Mouse (Mus musculus): ENCODE data around the gene Tmem9b.

Tmem9b gene

DNA sequence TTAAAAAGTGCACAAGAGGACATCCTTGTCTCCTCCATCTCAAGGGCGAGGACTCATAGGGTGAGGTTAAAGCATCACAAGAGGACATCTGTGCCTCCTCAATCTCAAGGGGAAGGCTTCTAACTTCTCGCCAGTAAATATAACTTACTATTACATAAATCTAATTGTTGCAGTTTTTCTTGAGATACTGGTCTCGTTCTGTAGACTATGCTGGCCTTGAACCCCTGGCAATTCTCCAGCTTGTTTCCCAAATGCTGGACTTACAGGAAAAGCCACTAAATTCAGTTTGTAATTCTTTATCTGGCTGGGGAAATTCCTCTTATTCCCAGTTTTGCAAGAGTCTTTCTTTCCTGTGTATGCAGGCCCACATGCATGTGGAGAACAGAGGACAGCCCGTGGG lies 17.9 kb downstream of the Tmem9b start:
- DNase-seq: peak; percentile 49 to 57

DNA sequence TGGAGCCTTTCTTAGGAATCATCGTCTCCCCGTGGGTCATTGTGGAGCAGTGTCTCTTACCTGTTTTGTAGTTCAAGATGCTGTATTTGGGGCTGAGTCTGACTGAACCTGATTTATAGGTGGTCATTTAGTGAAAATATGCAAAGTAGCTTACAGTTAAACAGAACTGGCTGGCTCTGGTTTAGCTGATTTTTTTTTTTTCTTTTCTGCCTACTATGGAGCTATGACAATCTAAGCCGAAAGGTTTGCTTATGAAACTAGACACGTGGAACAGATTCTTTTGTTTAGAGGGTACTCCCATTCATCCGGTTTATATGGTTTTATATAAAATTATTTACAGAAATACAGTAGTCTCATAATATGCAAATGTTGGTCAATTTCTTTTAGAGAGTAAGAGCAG lies 21.0 kb downstream of the Tmem9b start, which contains the start of gene Ascl3:
TSS of gene Ascl3 (minus strand) at position 101 of the 400 bp plus-strand sequence.
- DNase-seq: no peak

DNA sequence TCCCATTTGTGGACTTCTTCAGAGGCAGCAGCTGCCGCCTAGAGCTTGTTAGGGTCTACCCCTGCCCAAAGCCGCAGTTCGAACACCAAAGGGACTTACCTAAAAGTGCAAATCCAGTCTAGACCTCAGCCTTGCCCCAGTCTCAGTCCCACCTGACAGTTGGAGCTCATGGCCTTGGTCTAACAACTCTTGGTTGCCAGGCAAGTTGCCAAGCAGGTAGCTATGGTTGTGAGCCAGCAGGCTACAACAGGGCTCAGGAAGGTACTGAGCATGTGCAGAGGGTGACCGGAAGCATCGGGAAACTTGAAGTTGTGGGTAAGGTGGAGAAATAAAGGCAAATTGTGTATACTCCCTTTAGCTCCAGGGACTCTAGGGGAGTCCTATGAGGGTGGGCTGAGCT lies 29.0 kb downstream of the Tmem9b start, which contains the start of gene BC051019:
TSS of gene BC051019 (minus strand) at position 154 of the 400 bp plus-strand sequence.
- no peak for DNase-seq

DNA sequence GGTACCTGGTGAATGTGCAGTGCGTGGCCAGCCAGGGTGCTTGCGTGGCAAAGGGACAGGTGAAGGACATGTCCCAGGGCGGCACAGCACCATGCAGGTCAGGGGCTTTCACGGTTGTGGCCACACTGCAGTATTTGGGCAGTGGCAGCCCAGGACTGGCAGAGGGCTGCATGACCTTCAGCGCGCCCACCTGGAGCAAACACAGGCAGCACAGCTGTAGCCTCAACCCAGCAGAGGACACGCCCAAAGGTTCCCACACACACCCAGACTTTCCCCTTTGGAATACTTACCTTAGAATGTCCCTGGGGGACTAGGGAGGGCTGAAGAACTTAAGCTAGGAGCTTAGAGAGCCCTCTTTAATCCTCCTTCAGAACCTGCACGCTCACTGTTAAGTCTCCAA lies 29.6 kb downstream of the Tmem9b start:
- no peak for DNase-seq

DNA sequence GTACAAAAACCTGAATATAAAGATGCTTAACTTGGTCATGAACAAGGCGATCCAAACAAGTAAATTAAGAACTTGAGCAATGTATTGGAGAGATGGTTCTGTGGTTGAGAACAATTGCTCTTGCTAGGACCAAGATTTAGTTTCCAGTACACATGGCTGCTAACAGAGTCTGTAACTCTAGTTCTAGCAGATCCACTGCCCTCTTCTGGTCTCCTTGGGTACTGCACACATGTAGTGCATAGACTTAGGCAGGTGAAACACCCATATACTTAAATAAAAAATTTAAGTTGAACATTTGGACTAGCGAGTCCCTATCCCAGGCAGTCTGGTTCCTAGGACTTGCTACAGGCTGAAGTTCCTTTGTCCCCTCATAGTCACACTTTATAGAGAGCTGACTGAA lies 30.1 kb downstream of the Tmem9b start:
- peak in 1 of 2 experiments; percentile 30 for DNase-seq

DNA sequence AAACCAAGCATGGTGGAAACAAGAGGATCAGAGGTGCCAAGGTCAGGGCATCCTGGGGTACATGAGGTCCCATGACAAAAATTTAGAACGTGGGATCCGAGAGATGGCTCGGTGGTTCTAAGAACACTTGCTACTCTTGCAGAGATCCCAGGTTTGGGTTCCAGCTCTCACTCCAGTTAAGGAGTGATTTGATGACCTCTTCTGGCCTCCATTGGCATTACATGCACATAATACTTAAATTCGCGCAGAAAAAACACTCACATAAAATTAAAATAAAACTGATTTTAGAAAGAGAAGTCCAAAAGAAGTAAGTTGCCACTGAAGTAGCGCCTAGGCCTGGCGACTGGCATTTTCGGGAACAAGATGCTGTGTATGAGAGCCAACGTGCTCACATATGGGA lies 33.4 kb downstream of the Tmem9b start:
- peak in 1 of 2 experiments; percentile 70 for DNase-seq

DNA sequence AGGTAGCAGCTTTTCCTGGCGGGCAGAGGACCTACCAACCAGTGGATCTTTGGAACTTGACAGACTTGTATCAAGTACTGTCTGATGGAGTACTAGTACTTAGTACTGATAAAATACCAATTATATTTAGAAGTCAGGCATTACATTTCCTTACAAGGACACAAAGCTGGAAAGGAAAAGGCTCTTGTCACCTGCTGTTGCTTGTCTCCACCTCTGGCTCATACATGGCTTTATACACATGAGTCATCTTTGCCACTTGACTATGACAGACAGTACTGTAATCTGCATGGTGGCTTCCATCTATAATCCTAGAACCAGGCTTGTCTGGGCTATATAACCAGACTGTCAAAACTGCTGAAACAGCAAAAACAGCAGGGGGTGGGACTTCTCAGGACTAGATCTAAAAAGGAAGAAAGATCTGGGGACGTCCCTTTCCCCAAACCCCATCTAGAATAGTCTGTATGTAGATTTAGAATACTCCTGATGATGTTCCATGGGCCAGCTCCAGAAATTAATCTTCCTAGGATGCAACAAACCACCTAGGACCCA lies 39.2 kb downstream of the Tmem9b start:
- DNase-seq: no peak

DNA sequence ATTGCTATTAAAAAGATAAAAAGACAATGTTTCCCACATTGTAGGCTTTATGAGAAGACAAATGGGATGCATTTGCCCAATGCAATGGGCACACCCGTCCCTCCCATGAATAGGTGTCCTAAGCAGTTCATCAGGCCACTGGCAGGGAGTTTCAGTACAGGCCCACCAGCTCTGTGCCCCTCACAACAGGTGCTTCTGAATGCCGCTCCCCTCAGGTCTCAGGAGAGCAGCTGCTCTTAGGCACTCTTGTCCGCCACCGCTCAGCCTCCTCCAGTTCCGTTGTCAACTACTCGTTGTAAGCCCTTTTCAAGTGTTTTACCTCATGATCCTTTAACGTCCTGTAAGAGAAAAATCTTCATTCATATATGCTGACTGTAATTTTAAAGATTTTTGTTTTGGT lies 40.5 kb downstream of the Tmem9b start:
- no peak for DNase-seq

DNA sequence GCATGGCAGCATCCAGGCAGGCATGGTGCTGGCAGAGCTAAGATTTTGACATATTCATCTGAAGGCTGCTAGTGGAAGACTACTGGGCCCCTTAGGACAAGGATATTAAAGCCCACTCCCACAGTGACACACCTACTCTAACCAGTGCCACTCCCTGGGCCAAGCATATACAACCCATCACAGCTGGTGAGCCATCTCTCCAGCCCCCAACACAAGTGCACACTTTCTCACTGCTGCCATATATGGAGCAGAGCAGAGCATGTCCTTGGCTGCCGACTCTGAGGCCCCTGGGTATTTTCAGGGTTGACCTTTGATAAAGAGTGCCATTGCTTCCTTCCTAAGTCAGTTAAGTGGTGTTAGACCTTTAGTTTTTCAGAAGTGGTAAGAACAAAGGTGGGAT lies 42.6 kb downstream of the Tmem9b start:
- no peak for DNase-seq

DNA sequence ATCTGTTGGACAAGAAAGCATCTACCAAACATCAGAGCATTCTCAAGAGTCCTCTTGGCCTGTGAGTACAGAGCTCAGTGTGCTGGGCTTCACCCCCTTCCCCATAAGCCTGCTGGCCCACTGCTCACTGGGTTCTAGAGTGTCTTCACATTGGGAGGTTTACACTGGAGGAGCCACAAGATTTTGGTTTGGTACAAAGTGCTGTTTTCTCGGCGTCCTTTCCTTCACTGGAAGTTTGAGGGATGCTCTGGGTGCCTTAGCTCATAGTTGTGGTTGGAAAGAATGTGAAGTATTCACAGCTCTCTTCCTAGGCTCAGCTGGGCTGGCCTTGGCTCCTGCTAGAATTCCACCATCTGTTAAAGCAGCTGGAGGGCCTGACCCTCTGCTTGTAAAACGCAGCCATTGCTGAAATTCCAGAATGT lies 43.7 kb downstream of the Tmem9b start:
- peak; percentile 54 to 74 for DNase-seq

DNA sequence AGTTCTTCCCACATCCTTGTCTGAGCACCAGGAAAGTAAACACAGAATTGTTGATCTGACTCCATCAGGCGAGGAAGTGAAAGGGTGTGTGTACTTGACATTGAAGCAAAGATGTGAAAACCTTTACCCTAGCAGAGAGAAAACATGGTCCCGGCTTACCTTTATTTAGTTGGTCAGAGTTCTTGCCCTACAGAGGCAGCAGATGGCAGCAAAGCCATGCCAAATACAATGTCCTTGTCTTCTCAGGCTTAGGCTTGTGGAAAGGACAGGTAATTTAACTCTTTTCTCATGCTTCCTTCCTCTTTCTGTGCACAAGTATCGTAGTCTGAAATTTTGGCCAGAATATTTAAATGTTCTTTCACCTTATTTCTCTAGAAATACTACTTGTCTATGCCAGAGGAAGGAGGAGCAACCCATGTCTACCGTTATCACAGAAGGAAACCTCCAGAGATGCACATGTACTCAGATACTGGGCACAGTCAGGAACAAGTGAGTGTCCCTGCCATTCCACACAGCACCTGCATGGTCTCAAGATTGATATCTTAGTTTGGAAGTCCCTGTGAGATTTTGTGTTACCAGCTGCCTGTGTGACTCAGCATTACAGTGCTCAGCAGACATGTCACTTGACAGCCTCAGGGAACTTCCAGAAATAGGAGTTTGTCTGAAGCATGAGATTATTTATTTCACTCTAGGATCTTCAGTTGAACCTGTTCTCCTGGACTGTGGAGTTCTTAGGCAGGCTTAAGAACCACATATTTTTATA lies 45.5 kb downstream of the Tmem9b start:
- DNase-seq: peak; percentile 66 to 69

DNA sequence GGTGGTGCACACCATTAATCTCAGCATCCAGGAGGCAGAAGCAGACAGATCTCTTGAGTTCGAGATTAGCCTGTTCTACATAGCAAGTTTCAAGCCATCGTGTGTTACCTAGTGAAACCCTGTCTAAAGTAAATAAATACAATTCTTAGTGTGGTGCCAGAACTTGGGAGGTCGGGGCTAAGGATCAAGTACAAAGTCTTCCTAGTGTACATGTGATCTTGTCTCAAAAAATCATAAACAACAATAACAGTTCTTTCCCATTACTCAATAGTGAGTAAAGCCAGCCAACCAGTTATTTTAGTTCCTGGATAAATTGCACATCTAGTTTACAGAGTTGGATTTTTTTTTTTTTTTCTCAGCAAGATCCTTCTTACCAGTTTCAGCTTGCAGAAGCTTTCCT lies 48.2 kb downstream of the Tmem9b start:
- no peak for DNase-seq

DNA sequence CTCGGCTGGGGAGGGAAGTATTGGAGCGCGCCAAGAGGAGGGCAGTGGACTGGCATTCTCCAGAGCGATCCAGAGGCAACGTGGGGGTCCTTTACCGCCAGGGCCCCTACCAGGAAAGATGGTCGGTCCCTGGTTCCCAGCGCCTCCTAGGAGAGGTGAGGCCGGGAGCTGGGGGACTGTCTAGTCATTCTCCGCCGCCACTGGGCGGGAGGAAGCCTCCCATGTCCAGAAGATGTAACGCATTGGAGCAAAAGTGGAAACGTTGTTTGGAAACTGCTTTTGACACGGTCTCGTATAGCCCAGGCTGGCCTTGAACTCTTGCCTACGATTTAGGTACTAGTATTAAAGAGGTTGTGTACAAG lies 48.7 kb downstream of the Tmem9b start:
- DNase-seq: no peak

DNA sequence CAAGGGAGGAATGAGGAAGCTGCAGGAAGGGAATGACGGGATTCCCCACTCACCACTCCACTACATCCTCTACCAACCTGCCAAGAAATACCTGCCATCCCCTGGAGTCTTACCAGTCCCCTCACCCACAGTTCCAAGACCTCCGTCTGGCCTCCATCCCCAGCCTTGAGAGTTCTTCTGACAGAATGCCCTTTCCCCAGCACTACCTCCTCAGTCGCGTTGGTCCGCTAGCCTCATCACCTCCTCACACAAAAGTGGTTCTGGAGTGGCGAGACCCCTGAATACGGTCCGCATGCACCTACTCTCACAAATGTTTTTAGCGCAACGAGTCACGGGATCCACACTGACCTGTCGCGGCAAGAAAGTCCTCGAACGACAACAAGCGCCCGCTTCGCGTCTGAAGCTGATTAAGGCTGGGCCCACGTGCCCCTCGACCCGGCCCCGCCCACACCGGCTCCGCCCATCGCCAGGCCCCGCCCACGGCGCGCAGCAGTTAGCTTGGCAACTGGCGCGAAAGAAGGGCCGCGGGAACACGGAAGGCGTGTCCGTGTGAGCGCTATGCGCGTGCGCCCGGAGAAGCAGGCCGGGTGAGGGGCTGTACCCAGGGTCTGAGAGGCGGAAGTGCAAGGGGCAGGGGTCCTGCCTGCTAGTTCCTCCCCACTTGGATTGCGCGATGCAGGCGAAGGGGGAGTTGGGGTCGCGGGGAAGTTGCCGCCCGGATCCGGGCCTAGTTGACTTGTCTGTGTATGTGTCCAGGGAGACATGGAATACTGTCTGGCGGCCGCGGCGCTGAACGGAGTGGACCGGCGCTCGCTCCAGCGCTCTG lies 49.3 kb downstream of the Tmem9b start, which contains the start of the genes St5 and Akip1:
TSS of gene St5 (minus strand) at position 416 of the 826 bp plus-strand sequence.
TSS of gene Akip1 (plus strand) at position 501 of the 826 bp plus-strand sequence.
- peak; percentile 97 for DNase-seq

DNA sequence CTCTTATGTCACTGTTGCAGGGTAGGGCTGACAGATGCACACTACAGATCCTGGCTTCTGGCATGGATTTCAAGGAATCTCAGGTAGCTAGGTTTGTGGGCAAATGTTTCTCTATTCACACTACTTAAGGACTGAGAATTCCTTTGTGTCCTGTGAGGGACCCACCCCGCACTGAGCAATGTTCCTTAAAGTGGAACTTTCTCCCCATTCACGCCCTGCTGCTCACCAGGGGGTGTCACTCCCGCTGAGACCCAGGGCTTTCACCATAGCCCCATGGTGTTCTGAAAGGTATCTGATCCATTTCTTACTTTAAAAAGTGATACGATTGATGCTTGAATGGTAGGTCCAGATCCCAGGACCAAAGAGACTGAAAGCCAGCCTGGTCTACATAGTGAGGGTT lies 50.0 kb downstream of the Tmem9b start:
- DNase-seq: no peak

DNA sequence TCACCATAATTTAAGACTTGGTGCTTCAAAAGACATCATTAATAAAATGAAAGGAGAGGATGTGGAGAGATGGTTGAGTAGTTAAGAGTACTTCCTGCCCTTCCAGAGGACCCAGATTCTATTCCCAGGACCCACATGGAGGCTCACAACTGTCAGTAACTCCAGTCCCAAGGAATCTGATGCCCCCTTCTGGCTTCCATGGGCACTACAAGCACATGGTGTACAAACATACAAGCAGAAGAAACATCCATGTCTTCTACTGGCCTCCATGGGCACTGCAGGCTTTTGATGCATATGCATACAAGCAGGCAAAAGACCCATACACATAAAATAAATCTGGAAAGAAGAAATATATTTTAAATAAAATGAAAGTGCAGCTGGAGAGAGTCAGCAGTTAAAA lies 52.5 kb downstream of the Tmem9b start:
- no peak for DNase-seq

DNA sequence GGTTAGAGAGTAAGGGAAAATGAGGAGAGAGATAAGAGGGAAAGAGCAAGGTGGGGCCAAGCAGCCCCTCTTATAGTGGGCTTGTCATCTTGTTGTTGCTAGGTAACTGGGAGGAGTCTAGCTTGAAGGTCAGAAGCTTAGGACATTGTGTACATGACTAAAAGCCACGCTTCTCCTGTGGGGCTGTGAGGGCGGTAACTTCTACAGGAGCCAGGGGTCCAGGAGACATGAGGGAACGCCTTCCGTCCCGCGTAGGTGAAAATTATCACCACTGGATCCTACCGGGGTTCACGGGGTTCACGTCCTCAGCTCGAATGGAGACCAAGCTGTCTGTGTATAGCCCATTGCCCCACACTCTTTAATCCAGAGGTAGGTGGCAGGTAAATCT lies 57.3 kb downstream of the Tmem9b start:
- DNase-seq: no peak

DNA sequence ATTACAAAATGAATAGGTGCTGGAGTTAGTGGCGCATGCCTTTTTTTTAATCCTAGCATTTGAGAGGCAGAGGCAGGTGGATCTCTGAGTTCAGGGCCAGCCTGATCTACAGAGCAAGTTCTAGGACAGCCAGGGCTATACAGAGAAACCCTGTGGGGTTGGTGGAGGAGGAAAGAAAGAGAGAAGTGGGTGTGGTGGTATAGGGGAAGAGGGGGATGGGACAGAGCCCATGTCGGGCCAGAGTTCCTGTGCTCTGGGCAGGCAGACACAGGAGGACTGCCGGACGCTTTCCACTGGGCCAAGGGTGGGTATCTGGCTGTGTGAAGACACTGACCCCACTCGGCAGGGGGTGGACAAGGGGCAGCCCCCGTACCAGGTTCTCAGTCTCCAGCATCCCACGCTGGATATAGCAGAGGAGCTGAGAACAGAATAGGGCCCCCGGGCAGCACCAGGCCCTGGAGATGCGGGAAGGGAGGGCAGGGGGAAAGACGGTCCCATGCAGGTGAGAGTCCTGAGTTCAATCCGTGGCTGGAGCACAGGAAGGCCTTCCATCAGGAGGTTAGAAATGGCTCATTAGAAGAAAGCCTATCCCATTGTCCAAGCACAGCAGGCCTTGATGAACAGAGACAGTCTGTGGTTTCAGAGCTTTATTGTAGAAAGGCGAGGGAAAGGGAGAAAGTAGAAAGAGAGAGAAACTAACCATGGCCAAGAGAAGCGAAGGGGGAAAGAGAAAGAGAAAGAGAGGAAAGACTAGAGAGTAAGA lies 57.9 kb downstream of the Tmem9b start:
- no peak for DNase-seq

DNA sequence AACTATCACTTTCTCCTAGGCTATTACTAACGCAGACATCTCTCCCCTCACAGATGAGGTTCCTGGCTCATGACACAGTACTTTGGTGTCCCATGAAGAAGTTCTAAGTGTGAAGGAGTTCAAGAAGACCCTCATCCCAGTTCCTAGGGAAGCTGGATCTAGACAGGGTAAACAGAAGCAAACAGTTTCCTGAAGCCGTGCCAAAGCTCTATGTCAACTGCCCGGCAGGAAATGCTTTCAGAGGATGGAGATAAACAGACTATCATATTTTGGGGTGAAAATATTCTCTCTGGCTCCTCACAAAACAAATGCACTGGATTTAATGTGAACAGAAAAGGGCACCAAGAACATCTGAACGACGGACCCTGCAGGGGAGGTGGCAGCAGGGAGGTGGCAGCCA lies 61.7 kb downstream of the Tmem9b start:
- DNase-seq: peak in 1 of 2 experiments; percentile 73

DNA sequence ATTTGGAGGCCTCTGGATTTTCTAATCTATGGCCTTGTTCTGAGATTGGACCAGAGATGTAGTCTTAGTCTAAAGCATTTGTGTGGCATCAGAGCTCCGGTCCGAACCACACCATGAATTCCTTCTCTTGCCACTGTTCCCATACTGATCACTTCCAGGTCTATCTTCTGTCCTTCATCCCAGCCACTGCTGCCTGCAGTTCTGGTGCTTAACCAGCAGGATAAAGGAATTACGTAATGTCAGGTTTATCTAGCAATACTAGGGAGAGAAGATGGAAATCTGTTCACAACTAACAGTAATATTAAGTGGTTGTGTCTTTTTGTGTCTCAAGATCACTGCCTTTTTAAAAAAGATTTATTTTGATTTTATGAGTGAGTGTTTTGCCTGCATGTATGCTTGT lies 62.6 kb downstream of the Tmem9b start:
- DNase-seq: no peak

DNA sequence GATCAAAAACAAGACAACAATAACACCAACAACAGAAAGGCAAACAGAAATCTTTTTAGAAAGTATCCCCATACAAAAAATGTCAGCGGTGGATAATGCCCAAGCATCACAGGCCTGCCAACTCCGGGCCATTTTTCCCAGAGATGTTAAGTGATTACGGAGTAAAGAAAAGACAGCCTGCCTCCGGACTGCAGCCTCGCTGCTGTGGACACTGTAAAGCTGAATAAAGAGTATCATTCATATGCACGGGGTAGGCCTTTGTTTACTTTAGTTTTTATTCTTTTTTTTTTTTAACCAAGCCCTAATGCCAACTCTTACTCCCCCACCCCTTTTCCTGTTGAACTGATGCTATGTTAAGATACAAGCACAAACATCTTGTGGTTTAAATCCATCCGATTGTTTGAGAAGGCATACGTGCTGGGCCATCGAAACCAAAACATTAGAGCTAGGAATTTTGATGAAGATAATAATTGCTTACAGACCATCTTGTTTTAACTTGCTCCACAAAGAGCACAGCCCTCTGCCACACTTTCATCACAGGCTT lies 66.0 kb downstream of the Tmem9b start:
- DNase-seq: no peak
